In the genomic region with DNA sequence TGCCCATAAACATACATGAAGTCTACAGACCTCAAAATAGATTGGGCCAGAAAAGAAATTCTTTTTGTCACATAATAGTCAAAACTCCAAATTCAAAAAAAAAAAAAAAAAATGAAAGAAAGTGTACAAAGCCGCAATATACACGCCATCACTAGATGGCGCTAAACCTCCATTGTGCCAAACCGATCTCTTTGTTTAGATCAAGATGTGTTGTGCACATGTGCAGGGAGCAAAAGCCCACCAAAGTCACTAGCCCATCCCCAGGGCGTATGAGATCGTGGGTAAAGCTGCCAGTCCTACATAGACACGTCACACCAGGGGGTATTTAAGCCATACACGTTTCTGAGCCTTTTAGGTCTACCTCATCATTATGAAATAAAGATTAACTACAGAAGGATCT, we compare ENCODE assay signal across 11 mouse cellular contexts. TPM values are rescaled to one million over a fixed set of nuclear protein-coding genes. Genes with fewer than 3 reads are reported as not detected.
DNase-seq lines count a peak whose midpoint lies in the region; ATAC-seq lines count a peak whose summit lies in the region.
"Had no signal": no experiment of that assay in that cellular context is flagged by ENCODE, and none has a peak within 500 bp of the region (broad histone marks: within the 10 kb centered on the region; RNA-seq: fewer than 3 reads in every experiment).

No protein-coding gene starts in this region.

- H3K27me3 ChIP-seq in kidney, embryonic 16.5 days (ENCODE audit: insufficient read depth, low read length): no peaks in the 10 kb centered on the region
- H3K27me3 ChIP-seq: megakaryocyte, embryonic 14.5 days had no signal

- no peak overlapping the region for H3K9ac ChIP-seq in kidney, embryonic 16.5 days (replicated peaks; ENCODE audit: low read length)

- no peaks in the 10 kb centered on the region for H3K4me1 ChIP-seq in kidney, embryonic 16.5 days (ENCODE audit: insufficient read depth, low read length)
- H3K4me1 ChIP-seq: megakaryocyte, embryonic 14.5 days had no signal

- no peaks in the 10 kb centered on the region for H3K36me3 ChIP-seq in kidney, embryonic 16.5 days (ENCODE audit: insufficient read depth, low read length)

- H3K27ac ChIP-seq in kidney, embryonic 16.5 days (ENCODE audit: low read length): no peak overlapping the region

- DNase-seq in adrenal gland, postnatal 10 days: peak; percentile 28
- no peak for DNase-seq in adrenal gland, adult 8-10 months
- DNase-seq in kidney, adult 9 months: peak; percentile 6
- DNase-seq in thymus, postnatal 25 days: peak; percentile 4
- no peak for DNase-seq in thymus, postnatal 14 days
- peak; percentile 0 for DNase-seq in retina, postnatal 7 days (ENCODE audit: low read depth, low spot score)
- no peak for DNase-seq in gastrocnemius, adult 8-10 months (ENCODE audit: low spot score in 2 of 2)

- peaks cover 4% of the 10 kb centered on the region; the same call in 1 of the 2 replicates for H3K9me3 ChIP-seq in kidney, embryonic 16.5 days (ENCODE audit: low read length)

- 43% methylated on average over 8 of the region's 8 CpGs for WGBS in kidney, embryonic 16.5 days

- no peak for ATAC-seq in kidney, embryonic 16.5 days (ENCODE audit: low FRiP score, low TSS enrichment)

- no peak overlapping the region for H3K4me3 ChIP-seq in kidney, embryonic 16.5 days (ENCODE audit: low read length)
- H3K4me3 ChIP-seq: megakaryocyte, embryonic 14.5 days had no signal

- no peak overlapping the region for H3K4me2 ChIP-seq in kidney, embryonic 16.5 days (replicated peaks; ENCODE audit: low read depth, low read length)

RNA-seq across cellular contexts. Expression of a gene that starts 24.2 kb away (rescaled TPM):
- not detected for total RNA-seq in adrenal gland, postnatal 10 days (2021)
- not detected for total RNA-seq in adrenal gland, adult 8-10 months (2022)
- polyA plus RNA-seq in kidney, embryonic 16.5 days (2015; fragmentation: Nextera tagmentation; extraction: Ambion mirVana): not detected in 2 replicates
- not detected for total RNA-seq in gastrocnemius, adult 8-10 months (2022)
- total RNA-seq: layer of hippocampus, adult 18-20 months had no signal

RNA-seq across cellular contexts. Expression of a gene that starts 53.7 kb away (rescaled TPM):
- not detected for total RNA-seq in adrenal gland, postnatal 10 days (2021)
- total RNA-seq in adrenal gland, adult 8-10 months (2022): not detected
- polyA plus RNA-seq in kidney, embryonic 16.5 days (2015; fragmentation: Nextera tagmentation; extraction: Ambion mirVana): not detected in 2 replicates
- total RNA-seq in gastrocnemius, adult 8-10 months (2022): not detected
- total RNA-seq: layer of hippocampus, adult 18-20 months had no signal

RNA-seq across cellular contexts. Expression of a gene that starts 56.7 kb away (rescaled TPM):
- not detected for total RNA-seq in adrenal gland, postnatal 10 days (2021)
- not detected for total RNA-seq in adrenal gland, adult 8-10 months (2022)
- polyA plus RNA-seq in kidney, embryonic 16.5 days (2015; fragmentation: Nextera tagmentation; extraction: Ambion mirVana): not detected in 2 replicates
- total RNA-seq in gastrocnemius, adult 8-10 months (2022): not detected
- total RNA-seq: layer of hippocampus, adult 18-20 months had no signal
- polyA plus RNA-seq: small intestine, adult 2 months had no signal

Comparison
In these comparisons a context has a peak if more than half of its experiments do, and no peak if none do; other contexts are left out.
1. DNase-seq: peak in adrenal gland, postnatal 10 days (single experiment), kidney, adult 9 months (single experiment), thymus, postnatal 25 days (single experiment) and retina, postnatal 7 days (single experiment); none in adrenal gland, adult 8-10 months (single experiment), thymus, postnatal 14 days (single experiment) and gastrocnemius, adult 8-10 months (0 of 2).